Mouse (Mus musculus): Measurements from ENCODE around the gene Spns2. TPM values are rescaled to one million over a fixed set of nuclear protein-coding genes. Genes with fewer than 3 reads are reported as not detected.

Gene Spns2
- polyA plus RNA-seq, 1 experiment from 2014 or later: 11.6 TPM

- Histone ChIP-seq H3K4me2 (no peak overlapping the region), H3K9ac (no peak overlapping the region), H3K9me3 (no peaks in the 10 kb centered on the region), H3K27ac (no peak overlapping the region), H3K4me3 (no peak overlapping the region), H3K4me1 (no peaks in the 10 kb centered on the region), H3K27me3 (replicated peaks) (no peaks in the 10 kb centered on the region), H3K36me3 (replicated peaks) (no peaks in the 10 kb centered on the region)
- ATAC-seq (replicated peaks): no peak
Measured at GRCm38 (mm10) chr11:72425201-72425600, 64.5 kb downstream of the Spns2 start.

GRCm38 (mm10) chr11:72423686-72424085 lies 66.0 kb downstream of the Spns2 start:
- Histone ChIP-seq H3K4me3 (no peak overlapping the region), H3K36me3 (replicated peaks) (no peaks in the 10 kb centered on the region), H3K9me3 (no peaks in the 10 kb centered on the region), H3K27ac (no peak overlapping the region), H3K4me1 (no peaks in the 10 kb centered on the region), H3K27me3 (replicated peaks) (no peaks in the 10 kb centered on the region), H3K9ac (no peak overlapping the region), H3K4me2 (no peak overlapping the region)
- 94% methylated on average over 4 of the region's 4 CpGs for WGBS
- ATAC-seq (replicated peaks): no peak

GRCm38 (mm10) chr11:72421518-72422278 lies 68.0 kb downstream of the Spns2 start:
- H3K4me2 ChIP-seq: no peak overlapping the region
- ATAC-seq (replicated peaks): no peak
- no peaks in the 10 kb centered on the region for H3K9me3 ChIP-seq
- WGBS: 94% methylated on average over 11 of the region's 11 CpGs
- no peaks in the 10 kb centered on the region for H3K36me3 ChIP-seq (replicated peaks)
- no peaks in the 10 kb centered on the region for H3K27me3 ChIP-seq (replicated peaks)
- no peak overlapping the region for H3K4me3 ChIP-seq
- peaks cover 4% of the 10 kb centered on the region; the same call in 1 of the 2 replicates for H3K4me1 ChIP-seq
- no peak overlapping the region for H3K27ac ChIP-seq
- H3K9ac ChIP-seq: no peak overlapping the region

- Histone ChIP-seq H3K27ac (no peak overlapping the region), H3K9me3 (no peaks in the 10 kb centered on the region), H3K4me1 (peaks cover 4% of the 10 kb centered on the region; the same call in 1 of the 2 replicates), H3K36me3 (replicated peaks) (no peaks in the 10 kb centered on the region), H3K27me3 (replicated peaks) (no peaks in the 10 kb centered on the region), H3K9ac (no peak overlapping the region), H3K4me3 (no peak overlapping the region), H3K4me2 (no peak overlapping the region)
- 84% methylated on average over 6 of the region's 6 CpGs for WGBS
- no peak for ATAC-seq (replicated peaks)
Measured at GRCm38 (mm10) chr11:72420460-72421122, 69.1 kb downstream of the Spns2 start.

- H3K36me3 ChIP-seq (replicated peaks): no peaks in the 10 kb centered on the region
- H3K9ac ChIP-seq: no peak overlapping the region
- ATAC-seq (replicated peaks): no peak
- H3K27me3 ChIP-seq (replicated peaks): no peaks in the 10 kb centered on the region
- H3K4me1 ChIP-seq: peaks cover 4% of the 10 kb centered on the region; the same call in 1 of the 2 replicates
- no peak overlapping the region for H3K27ac ChIP-seq
- H3K9me3 ChIP-seq: no peaks in the 10 kb centered on the region
- H3K4me2 ChIP-seq: no peak overlapping the region
- 95% methylated on average over 6 of the region's 6 CpGs for WGBS
- H3K4me3 ChIP-seq: no peak overlapping the region
Measured at GRCm38 (mm10) chr11:72419006-72419405, 70.7 kb downstream of the Spns2 start.

- no peak overlapping the region for H3K4me3 ChIP-seq
- no peak for ATAC-seq (replicated peaks)
- WGBS: 36% methylated on average over 8 of the region's 8 CpGs
Measured at GRCm38 (mm10) chr11:72418227-72418626, 71.5 kb downstream of the Spns2 start.

GRCm38 (mm10) chr11:72417376-72417775 lies 72.3 kb downstream of the Spns2 start:
- WGBS: 9% methylated on average over 4 of the region's 4 CpGs
- Histone ChIP-seq H3K27me3 (replicated peaks) (peaks cover 9% of the 10 kb centered on the region), H3K27ac (no peak overlapping the region), H3K4me1 (peaks cover 4% of the 10 kb centered on the region; the same call in 1 of the 2 replicates), H3K9ac (no peak overlapping the region), H3K4me3 (no peak overlapping the region), H3K36me3 (replicated peaks) (no peaks in the 10 kb centered on the region), H3K4me2 (no peak overlapping the region), H3K9me3 (no peaks in the 10 kb centered on the region)
- no peak for ATAC-seq (replicated peaks)

More at GRCm38 (mm10) chr11:72418227-72418626, 71.5 kb downstream of the Spns2 start:
- Histone ChIP-seq H3K9me3 (no peaks in the 10 kb centered on the region), H3K27ac (no peak overlapping the region), H3K27me3 (replicated peaks) (peaks cover 2% of the 10 kb centered on the region), H3K4me2 (no peak overlapping the region), H3K9ac (no peak overlapping the region), H3K36me3 (replicated peaks) (no peaks in the 10 kb centered on the region), H3K4me1 (peaks cover 4% of the 10 kb centered on the region; the same call in 1 of the 2 replicates)

- Histone ChIP-seq H3K4me1 (peaks cover 7% of the 10 kb centered on the region), H3K4me3 (no peak overlapping the region), H3K4me2 (no peak overlapping the region), H3K36me3 (replicated peaks) (no peaks in the 10 kb centered on the region), H3K9me3 (no peaks in the 10 kb centered on the region), H3K27me3 (replicated peaks) (peaks cover 9% of the 10 kb centered on the region), H3K9ac (no peak overlapping the region), H3K27ac (no peak overlapping the region)
- 89% methylated on average over 5 of the region's 5 CpGs for WGBS
- ATAC-seq (replicated peaks): no peak
Measured at GRCm38 (mm10) chr11:72416666-72417065, 73.0 kb downstream of the Spns2 start.

GRCm38 (mm10) chr11:72415155-72415554 lies 74.5 kb downstream of the Spns2 start:
- 87% methylated on average over 8 of the region's 8 CpGs for WGBS
- H3K9ac ChIP-seq: no peak overlapping the region
- H3K4me1 ChIP-seq: peaks cover 21% of the 10 kb centered on the region
- no peaks in the 10 kb centered on the region for H3K9me3 ChIP-seq
- no peak overlapping the region for H3K4me2 ChIP-seq
- no peaks in the 10 kb centered on the region for H3K36me3 ChIP-seq (replicated peaks)
- ATAC-seq (replicated peaks): no peak
- H3K27ac ChIP-seq: no peak overlapping the region
- H3K27me3 ChIP-seq (replicated peaks): peaks cover 15% of the 10 kb centered on the region
- H3K4me3 ChIP-seq: no peak overlapping the region

GRCm38 (mm10) chr11:72413601-72414190 lies 76.0 kb downstream of the Spns2 start:
- Histone ChIP-seq H3K27me3 (replicated peaks) (peaks cover 18% of the 10 kb centered on the region), H3K4me3 (no peak overlapping the region), H3K4me1 (peaks cover 21% of the 10 kb centered on the region), H3K9me3 (no peaks in the 10 kb centered on the region), H3K4me2 (no peak overlapping the region), H3K27ac (no peak overlapping the region), H3K9ac (no peak overlapping the region), H3K36me3 (replicated peaks) (no peaks in the 10 kb centered on the region)
- 72% methylated on average over 5 of the region's 5 CpGs for whole genome bisulfite sequencing
- no peak for ATAC-seq (replicated peaks)

GRCm38 (mm10) chr11:72413016-72413415 lies 76.7 kb downstream of the Spns2 start:
- Histone ChIP-seq H3K9ac (no peak overlapping the region), H3K27ac (no peak overlapping the region), H3K27me3 (replicated peaks) (peaks cover 21% of the 10 kb centered on the region), H3K4me2 (no peak overlapping the region), H3K9me3 (no peaks in the 10 kb centered on the region), H3K36me3 (replicated peaks) (no peaks in the 10 kb centered on the region), H3K4me1 (peaks cover 21% of the 10 kb centered on the region), H3K4me3 (no peak overlapping the region)
- ATAC-seq (replicated peaks): no peak
- WGBS: 84% methylated on average over 7 of the region's 7 CpGs

GRCm38 (mm10) chr11:72411945-72412344 lies 77.8 kb downstream of the Spns2 start:
- ATAC-seq (replicated peaks): no peak
- Histone ChIP-seq H3K27me3 (replicated peaks) (peaks cover 21% of the 10 kb centered on the region), H3K9me3 (no peaks in the 10 kb centered on the region), H3K4me2 (peak overlapping the region; percentile 95), H3K4me1 (peaks cover 17% of the 10 kb centered on the region), H3K9ac (peak overlapping the region; percentile 57; the same call in 1 of the 2 replicates), H3K4me3 (peak overlapping the region; percentile 54), H3K36me3 (replicated peaks) (no peaks in the 10 kb centered on the region), H3K27ac (no peak overlapping the region)
- WGBS: 37% methylated on average over 9 of the region's 9 CpGs
